Mouse (Mus musculus) CD4-positive naive resting alpha-beta T cell, adult 57 days (primary cell): ENCODE measurements around the gene Lce1a2. TPM values are rescaled to one million over a fixed set of nuclear protein-coding genes. Genes with fewer than 3 reads are reported as not detected.

Experiments
- total RNA-seq: library from RNA; stranded (reverse); gene quantifications from one replicate; pipeline ENCODE4 v1.2.4, GENCODE M21; 2023

Gene Lce1a2
- total RNA-seq: not detected

GRCm38 (mm10) chr3:92670215-92670614, at the start of gene Lce1a2:
TSS of gene Lce1a2 (minus strand) at chr3:92670315.

GRCm38 (mm10) chr3:92708974-92709373, 38.9 kb upstream of the Lce1a2 start, which contains the start of gene Lce1e:
TSS of gene Lce1e (minus strand) at chr3:92709074.

GRCm38 (mm10) chr3:92687110-92687509, 17.0 kb upstream of the Lce1a2 start, which contains the start of gene Lce1d:
TSS of gene Lce1d (minus strand) at chr3:92687210.

GRCm38 (mm10) chr3:92678947-92679346, 8.8 kb upstream of the Lce1a2 start, which contains the start of gene Lce1c:
TSS of gene Lce1c (plus strand) at chr3:92679247.

GRCm38 (mm10) chr3:92656826-92657225, 13.3 kb downstream of the Lce1a2 start, which contains the start of gene Lce1b:
TSS of gene Lce1b (minus strand) at chr3:92656926.

GRCm38 (mm10) chr3:92648207-92648606, 21.9 kb downstream of the Lce1a2 start, which contains the start of gene Lce1a1:
TSS of gene Lce1a1 (minus strand) at chr3:92648307.

GRCm38 (mm10) chr3:92621560-92621959, 48.6 kb downstream of the Lce1a2 start, which contains the start of gene Lce6a:
TSS of gene Lce6a (minus strand) at chr3:92621660.

Other genes with a start within 250 kb of the Lce1a2 start
- 4.4 TPM for gene Gm9774, start 240.9 kb downstream of the Lce1a2 start, total RNA-seq
- not detected for gene Sprr2k, start 237.7 kb downstream of the Lce1a2 start, total RNA-seq
- not detected for gene Sprr1b, start 231.5 kb downstream of the Lce1a2 start, total RNA-seq
- not detected for gene Sprr3, start 211.6 kb downstream of the Lce1a2 start, total RNA-seq
- not detected for gene Sprr1a, start 184.4 kb downstream of the Lce1a2 start, total RNA-seq
- gene Sprr4, start 169.8 kb downstream of the Lce1a2 start, total RNA-seq: not detected
- not detected for gene 2310046K23Rik, start 135.8 kb downstream of the Lce1a2 start, total RNA-seq
- not detected for gene Ivl, start 96.6 kb downstream of the Lce1a2 start, total RNA-seq
- not detected for gene Smcp, start 81.3 kb downstream of the Lce1a2 start, total RNA-seq
- gene 2210017I01Rik, start 62.8 kb downstream of the Lce1a2 start, total RNA-seq: not detected
- not detected for gene Lce6a, start 48.7 kb downstream of the Lce1a2 start, total RNA-seq
- gene Lce1a1, start 22.0 kb downstream of the Lce1a2 start, total RNA-seq: not detected
- gene Lce1b, start 13.4 kb downstream of the Lce1a2 start, total RNA-seq: not detected
- not detected for gene Lce1c, start 8.9 kb upstream of the Lce1a2 start, total RNA-seq
- gene Lce1d, start 16.9 kb upstream of the Lce1a2 start, total RNA-seq: not detected
- gene Lce1e, start 38.8 kb upstream of the Lce1a2 start, total RNA-seq: not detected
- gene Lce1f, start 50.0 kb upstream of the Lce1a2 start, total RNA-seq: not detected
- not detected for gene Gm38119, start 68.8 kb upstream of the Lce1a2 start, total RNA-seq
- not detected for gene Lce1g, start 82.0 kb upstream of the Lce1a2 start, total RNA-seq
- not detected for gene Lce1h, start 94.8 kb upstream of the Lce1a2 start, total RNA-seq
- gene Lce1i, start 108.6 kb upstream of the Lce1a2 start, total RNA-seq: not detected
- not detected for gene Lce1j, start 120.2 kb upstream of the Lce1a2 start, total RNA-seq
- not detected for gene Lce1k, start 137.6 kb upstream of the Lce1a2 start, total RNA-seq
- gene Kprp, start 156.9 kb upstream of the Lce1a2 start, total RNA-seq: not detected
- not detected for gene Lce1l, start 181.0 kb upstream of the Lce1a2 start, total RNA-seq
- not detected for gene 2310050C09Rik, start 199.9 kb upstream of the Lce1a2 start, total RNA-seq